Mouse (Mus musculus) neural tube, embryonic 15.5 days (tissue): ENCODE results near the gene Speer2. TPM values are rescaled to one million over a fixed set of nuclear protein-coding genes. Genes with fewer than 3 reads are reported as not detected.

Source experiments
- ATAC-seq: fragments of 200-750 bp; cut with Nextera tagmentation; 2 replicates; pipeline ENCODE4 v1.8.0; 2017; ENCODE audit warnings: mild to moderate bottlenecking, moderate TSS enrichment, moderate library complexity; ENCODE audit not compliant: low FRiP score
- H3K27ac ChIP-seq: fragments of 300-500 bp; sonication (generic); replicated peaks from 2 replicates; pipeline ENCODE4 v1.5.1; 2015; ENCODE audit warnings: mild to moderate bottlenecking, inconsistent platforms
- H3K27me3 ChIP-seq: fragments of 300-500 bp; sonication (generic); replicated peaks from 2 replicates; pipeline ENCODE4 v1.6.1; 2015; ENCODE audit warnings: inconsistent platforms
- H3K36me3 ChIP-seq: fragments of 300-500 bp; sonication (generic); 2 replicates; pipeline ENCODE4 v1.6.1; 2015; ENCODE audit warnings: inconsistent platforms
- H3K4me1 ChIP-seq: fragments of 300-500 bp; sonication (generic); 2 replicates; pipeline ENCODE4 v1.6.1; 2015; ENCODE audit warnings: inconsistent platforms
- H3K4me2 ChIP-seq: fragments of 300-500 bp; sonication (generic); 2 replicates; pipeline ENCODE4 v1.6.1; 2015; ENCODE audit warnings: inconsistent platforms, mild to moderate bottlenecking, moderate library complexity
- H3K4me3 ChIP-seq: fragments of 300-500 bp; sonication (generic); replicated peaks from 2 replicates; pipeline ENCODE4 v1.5.1; 2015; ENCODE audit warnings: mild to moderate bottlenecking, inconsistent platforms
- H3K9ac ChIP-seq: fragments of 300-500 bp; sonication (generic); replicated peaks from 2 replicates; pipeline ENCODE4 v1.6.1; 2015; ENCODE audit warnings: mild to moderate bottlenecking, inconsistent platforms
- H3K9me3 ChIP-seq: fragments of 300-500 bp; sonication (generic); replicated peaks from 2 replicates; pipeline ENCODE4 v1.6.1; 2016; ENCODE audit warnings: inconsistent platforms
- WGBS: fragments of 180-500 bp; shearing (Covaris S2); methylation state at CpG from one replicate; pipeline ENCODE4 v1.1.7; 2015; ENCODE audit warnings: mixed read lengths; 5-methylcytosine and 5-hydroxymethylcytosine counted together
- polyA plus RNA-seq: library from polyadenylated mRNA; unstranded; fragments of >200 nt; fragmentation: Nextera tagmentation; extraction: Ambion mirVana; gene quantifications from 2 replicates; pipeline ENCODE4 v1.2.1, GENCODE M21; 2015

The Speer2 gene
- not detected in 2 replicates for polyA plus RNA-seq

- Histone ChIP-seq H3K27me3 (no peaks in the 10 kb centered on the region), H3K36me3 (no peaks in the 10 kb centered on the region), H3K27ac (no peak within 1 kb of the TSS), H3K4me1 (no peaks in the 10 kb centered on the region), H3K4me2 (no peak within 1 kb of the TSS), H3K9ac (no peak within 1 kb of the TSS), H3K9me3 (no peaks in the 10 kb centered on the region), H3K4me3 (no peak within 1 kb of the TSS)
- WGBS, result 96% methylated on average over 4 of the region's 4 CpGs
- no peak for ATAC-seq
Observed at GRCm38 (mm10) chr16:69863644-69864043, at the start of gene Speer2. Gene Speer2 (minus strand): TSS chr16:69863744.

- Histone ChIP-seq H3K9me3 (no peaks in the 10 kb centered on the region), H3K4me2 (no peak overlapping the region), H3K27ac (no peak overlapping the region), H3K27me3 (no peaks in the 10 kb centered on the region), H3K4me3 (no peak overlapping the region), H3K9ac (no peak overlapping the region), H3K4me1 (no peaks in the 10 kb centered on the region), H3K36me3 (no peaks in the 10 kb centered on the region)
- ATAC-seq, result no peak
Observed at GRCm38 (mm10) chr16:69904303-69904702, 40.8 kb upstream of the Speer2 start.

GRCm38 (mm10) chr16:69880712-69881111 is 17.2 kb upstream of the Speer2 start:
- H3K9me3 ChIP-seq, result no peaks in the 10 kb centered on the region
- no peak overlapping the region for H3K4me3 ChIP-seq
- H3K27ac ChIP-seq, result no peak overlapping the region
- H3K4me2 ChIP-seq, result no peak overlapping the region
- H3K4me1 ChIP-seq, result no peaks in the 10 kb centered on the region
- no peak for ATAC-seq
- no peak overlapping the region for H3K9ac ChIP-seq
- H3K36me3 ChIP-seq, result no peaks in the 10 kb centered on the region
- no peaks in the 10 kb centered on the region for H3K27me3 ChIP-seq

- Histone ChIP-seq H3K27ac (no peak overlapping the region), H3K4me3 (no peak overlapping the region), H3K36me3 (no peaks in the 10 kb centered on the region), H3K4me2 (no peak overlapping the region), H3K4me1 (no peaks in the 10 kb centered on the region), H3K9me3 (no peaks in the 10 kb centered on the region), H3K9ac (no peak overlapping the region), H3K27me3 (no peaks in the 10 kb centered on the region)
- WGBS, result 72% methylated on average over 2 of the region's 2 CpGs
- no peak for ATAC-seq
Observed at GRCm38 (mm10) chr16:69836628-69837027, 26.9 kb downstream of the Speer2 start.

- 76% methylated on average over 5 of the region's 5 CpGs for WGBS
- no peak overlapping the region for H3K9ac ChIP-seq
- no peak overlapping the region for H3K4me2 ChIP-seq
- H3K27me3 ChIP-seq, result no peaks in the 10 kb centered on the region
- H3K36me3 ChIP-seq, result no peaks in the 10 kb centered on the region
- no peak overlapping the region for H3K27ac ChIP-seq
- no peak overlapping the region for H3K4me3 ChIP-seq
- ATAC-seq, result no peak
- no peaks in the 10 kb centered on the region for H3K4me1 ChIP-seq
- no peaks in the 10 kb centered on the region for H3K9me3 ChIP-seq
Observed at GRCm38 (mm10) chr16:69813652-69814051, 49.9 kb downstream of the Speer2 start.
